Mouse (Mus musculus) liver, embryonic 11.5 days (tissue): ENCODE data around the gene Hormad1. TPM values are rescaled to one million over a fixed set of nuclear protein-coding genes. Genes with fewer than 3 reads are reported as not detected.
"Not testable (repeated sequence)": the region's sequence is repeated elsewhere in the genome, so short reads cannot be mapped to it uniquely, and the experiment has no call there.

Experiments
- ATAC-seq: fragments of 200-750 bp; cut with Nextera tagmentation; replicated peaks from 2 replicates; pipeline ENCODE4 v1.8.0; 2017; ENCODE audit warnings: moderate number of reproducible peaks, mild to moderate bottlenecking, moderate TSS enrichment, moderate library complexity; ENCODE audit not compliant: low FRiP score
- DNase-seq: peaks from one replicate; pipeline ENCODE4 v3.0.0-alpha.2; 2017; ENCODE audit warnings: low spot score
- H3K27ac ChIP-seq: fragments of 300-500 bp; sonication (generic); 2 replicates; pipeline ENCODE4 v1.5.1; 2014; ENCODE audit warnings: mild to moderate bottlenecking, low read depth, low read length, control low read depth
- H3K27me3 ChIP-seq: fragments of 300-500 bp; sonication (generic); replicated peaks from 2 replicates; pipeline ENCODE4 v1.6.1; 2014; ENCODE audit warnings: low read length, mixed read lengths; ENCODE audit not compliant: control insufficient read depth, insufficient read depth
- H3K36me3 ChIP-seq: fragments of 300-500 bp; sonication (generic); 2 replicates; pipeline ENCODE4 v1.6.1; 2014; ENCODE audit warnings: mild to moderate bottlenecking, low read length, moderate library complexity, mixed read lengths; ENCODE audit not compliant: control insufficient read depth, insufficient read depth
- H3K4me1 ChIP-seq: fragments of 300-500 bp; sonication (generic); replicated peaks from 2 replicates; pipeline ENCODE4 v1.6.1; 2014; ENCODE audit warnings: low read length, mixed read lengths; ENCODE audit not compliant: control insufficient read depth, insufficient read depth
- H3K4me2 ChIP-seq: fragments of 300-500 bp; sonication (generic); 2 replicates; pipeline ENCODE4 v1.6.1; 2014; ENCODE audit warnings: mild to moderate bottlenecking, control low read depth, moderate library complexity
- H3K4me3 ChIP-seq: fragments of 300-500 bp; sonication (generic); 2 replicates; pipeline ENCODE4 v1.5.1; 2014; ENCODE audit warnings: low read depth, low read length, control low read depth
- H3K9ac ChIP-seq: fragments of 300-500 bp; sonication (generic); 2 replicates; pipeline ENCODE4 v1.6.1; 2014; ENCODE audit warnings: low read depth, low read length, control low read depth
- H3K9me3 ChIP-seq: fragments of 300-500 bp; sonication (generic); 2 replicates; pipeline ENCODE4 v1.6.1; 2016; ENCODE audit warnings: low read length, inconsistent platforms, mixed read lengths; ENCODE audit not compliant: control insufficient read depth
- WGBS: fragments of 180-500 bp; shearing (Covaris S2); extraction: QIAGEN DNeasy Blood & Tissue Kit; methylation state at CpG from one replicate; pipeline ENCODE4 v1.1.7; 2014; 5-methylcytosine and 5-hydroxymethylcytosine counted together
- polyA plus RNA-seq: library from polyadenylated mRNA; unstranded; fragments of >200 nt; fragmentation: Nextera tagmentation; extraction: Ambion mirVana; gene quantifications from 2 replicates; pipeline ENCODE4 v1.2.1, GENCODE M21; 2014

Hormad1 gene
- polyA plus RNA-seq, 1 experiment from 2014 or later: 0.23 TPM

DNA sequence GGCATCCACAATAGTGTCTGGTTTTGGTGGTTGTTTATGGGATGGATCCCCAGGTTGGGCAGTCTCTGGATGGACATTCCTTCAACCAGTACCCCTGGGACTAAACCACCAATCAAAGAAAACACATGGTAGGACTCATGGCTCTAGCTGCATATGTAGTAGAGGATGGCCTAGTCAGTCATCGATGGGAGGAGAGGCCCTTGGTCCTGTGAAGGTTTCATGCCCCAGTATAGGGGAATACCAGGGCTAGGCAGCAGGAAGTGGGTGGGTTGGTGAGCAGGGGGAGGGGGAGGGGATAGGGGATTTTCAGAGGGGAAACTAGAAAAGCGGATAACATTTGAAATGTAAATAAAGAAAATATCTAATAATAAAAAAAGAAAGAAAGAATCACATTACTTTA, 18.3 kb upstream of the Hormad1 start:
- not testable (repeated sequence) for ATAC-seq, H3K27me3 ChIP-seq, H3K36me3 ChIP-seq, H3K4me2 ChIP-seq, H3K4me3 ChIP-seq, DNase-seq, H3K9ac ChIP-seq, H3K27ac ChIP-seq, H3K4me1 ChIP-seq, H3K9me3 ChIP-seq
- WGBS: 53% methylated on average over 2 of the region's 2 CpGs

DNA sequence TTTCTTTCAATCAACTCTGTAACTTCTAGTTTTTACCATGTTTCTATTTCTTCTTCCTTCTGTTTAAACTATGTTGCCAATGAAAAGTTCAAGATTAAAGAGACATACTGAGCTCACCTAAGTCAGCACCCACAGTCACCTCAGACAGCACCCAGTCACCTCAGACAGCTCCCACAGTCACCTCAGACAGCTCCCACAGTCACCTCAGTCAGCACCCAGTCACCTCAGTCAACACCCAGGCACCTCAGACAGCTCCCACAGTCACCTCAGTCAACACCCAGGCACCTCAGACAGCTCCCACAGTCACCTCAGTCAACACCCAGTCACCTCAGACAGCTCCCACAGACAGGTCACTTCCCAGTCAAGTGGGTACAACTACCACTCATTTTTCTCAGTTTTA, 17.3 kb upstream of the Hormad1 start:
- Histone ChIP-seq H3K27me3 (no peaks in the 10 kb centered on the region), H3K27ac (no peak overlapping the region), H3K4me1 (no peaks in the 10 kb centered on the region), H3K36me3 (no peaks in the 10 kb centered on the region), H3K4me2 (no peak overlapping the region), H3K9ac (no peak overlapping the region), H3K9me3 (no peaks in the 10 kb centered on the region), H3K4me3 (no peak overlapping the region)
- no peak for ATAC-seq
- no peak for DNase-seq

DNA sequence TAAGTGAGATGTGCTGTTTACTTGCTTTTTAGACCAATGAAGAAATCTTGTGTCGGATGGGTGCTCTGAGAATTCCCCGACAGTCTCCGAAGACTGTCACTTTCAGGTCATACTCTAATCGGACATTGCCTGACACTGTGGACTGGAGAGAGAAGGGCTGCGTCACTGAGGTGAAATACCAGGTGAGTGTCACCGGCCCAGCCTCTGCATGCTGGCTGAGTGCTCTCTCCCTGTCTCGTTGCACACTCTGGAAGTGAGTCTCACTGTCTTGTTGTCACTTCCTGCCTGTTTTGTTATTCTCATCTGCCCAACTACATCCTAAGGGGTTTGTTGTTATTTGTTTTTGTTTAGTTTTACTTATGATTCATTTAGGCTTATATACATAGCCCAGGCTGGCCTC, 16.5 kb upstream of the Hormad1 start:
- Histone ChIP-seq H3K4me1 (no peaks in the 10 kb centered on the region), H3K36me3 (no peaks in the 10 kb centered on the region), H3K9ac (no peak overlapping the region), H3K27ac (no peak overlapping the region), H3K27me3 (no peaks in the 10 kb centered on the region), H3K4me3 (no peak overlapping the region), H3K9me3 (no peaks in the 10 kb centered on the region), H3K4me2 (no peak overlapping the region)
- ATAC-seq (no peak), DNase-seq (no peak)
- whole genome bisulfite sequencing: 72% methylated on average over 7 of the region's 7 CpGs

DNA sequence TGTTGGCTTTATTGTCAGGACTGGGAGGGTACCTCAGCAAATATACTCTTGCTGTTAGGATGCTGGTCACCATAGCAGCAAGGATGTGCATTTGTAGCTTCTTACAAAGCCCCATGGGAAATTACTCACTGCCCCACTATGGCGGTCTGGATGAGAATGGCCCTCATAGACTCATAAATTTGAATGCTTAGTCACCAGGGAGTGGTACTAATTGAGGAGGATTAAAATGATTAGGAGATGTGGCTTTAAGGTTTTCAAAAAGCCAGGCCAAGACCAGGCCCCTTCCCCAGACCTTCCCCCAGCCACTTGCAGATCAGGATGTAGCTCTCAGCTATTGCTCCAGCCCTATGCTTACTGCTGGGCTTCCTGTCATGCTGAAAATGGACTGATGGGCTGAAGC, 9.3 kb upstream of the Hormad1 start:
- ATAC-seq (no peak), DNase-seq (no peak)
- no peak overlapping the region for H3K4me2 ChIP-seq
- H3K9ac ChIP-seq: no peak overlapping the region
- H3K4me3 ChIP-seq: no peak overlapping the region
- no peaks in the 10 kb centered on the region for H3K27me3 ChIP-seq
- WGBS: 88% methylated on average over 1 of the region's 1 CpGs
- H3K36me3 ChIP-seq: no peaks in the 10 kb centered on the region
- no peaks in the 10 kb centered on the region for H3K4me1 ChIP-seq
- H3K9me3 ChIP-seq: no peaks in the 10 kb centered on the region
- no peak overlapping the region for H3K27ac ChIP-seq

DNA sequence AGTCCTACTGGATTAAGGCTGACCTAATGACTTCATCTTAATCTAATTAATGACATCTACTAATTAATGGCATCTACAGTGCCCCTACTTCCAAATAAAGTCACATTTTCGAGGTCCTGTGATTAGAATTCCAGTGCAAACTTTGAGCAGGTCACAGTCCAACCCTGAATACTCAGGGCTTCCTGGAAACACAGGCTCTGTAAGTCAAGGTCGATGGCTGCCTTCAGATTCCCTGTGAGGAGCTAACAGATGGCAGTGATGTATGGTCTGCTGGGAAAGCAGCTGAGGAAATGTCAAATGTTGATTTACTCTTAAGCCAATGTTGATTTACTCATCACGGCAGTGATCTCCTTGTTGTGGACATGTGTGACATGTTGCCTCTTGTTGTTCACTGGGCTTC, 5.5 kb upstream of the Hormad1 start:
- ATAC-seq: no peak
- no peak overlapping the region for H3K9ac ChIP-seq
- H3K27me3 ChIP-seq: no peaks in the 10 kb centered on the region
- H3K4me3 ChIP-seq: no peak overlapping the region
- H3K27ac ChIP-seq: no peak overlapping the region
- no peaks in the 10 kb centered on the region for H3K9me3 ChIP-seq
- no peaks in the 10 kb centered on the region for H3K36me3 ChIP-seq
- H3K4me1 ChIP-seq: no peaks in the 10 kb centered on the region
- DNase-seq: no peak
- 53% methylated on average over 3 of the region's 3 CpGs for WGBS
- H3K4me2 ChIP-seq: no peak overlapping the region

DNA sequence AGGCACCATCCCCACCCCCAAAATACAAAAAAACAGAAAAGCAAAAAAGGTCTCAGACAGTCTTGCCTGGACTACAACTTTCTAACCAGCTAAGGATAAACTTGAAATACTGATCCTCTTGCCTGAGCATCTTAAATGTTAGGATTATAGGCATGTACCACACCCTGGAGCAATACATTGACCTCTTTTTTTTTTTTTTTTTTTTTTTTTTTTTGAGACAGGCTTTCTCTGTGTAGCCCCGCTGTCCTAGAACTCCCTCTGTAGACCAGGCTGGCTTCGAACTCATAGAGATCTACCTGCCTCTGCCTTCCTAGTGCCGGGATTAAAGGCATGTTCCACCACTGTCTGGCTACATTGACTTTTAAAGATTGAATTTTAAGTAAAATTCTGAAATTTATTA, 1.3 kb downstream of the Hormad1 start:
- WGBS: 87% methylated on average over 3 of the region's 3 CpGs
- DNase-seq: no peak
- no peaks in the 10 kb centered on the region for H3K4me1 ChIP-seq

DNA sequence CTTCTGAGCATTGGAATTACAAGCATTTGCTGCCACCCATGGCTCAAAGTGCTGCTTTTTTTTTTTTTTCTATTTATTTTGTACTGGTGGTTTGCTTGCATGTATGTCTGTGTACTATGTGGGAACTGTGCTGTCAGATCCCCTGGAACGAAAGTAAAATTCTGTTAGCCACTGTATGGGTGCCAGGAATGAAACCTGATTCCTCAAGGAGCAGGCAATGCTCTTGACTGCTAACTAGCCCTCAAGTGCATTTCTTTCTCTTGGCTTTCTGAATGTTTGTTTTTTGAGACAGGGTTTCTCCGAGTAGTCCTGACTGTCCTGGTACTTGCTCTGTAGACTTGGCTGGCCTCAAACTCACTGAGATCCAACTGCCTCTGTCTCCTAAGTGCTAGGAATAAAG, 2.3 kb downstream of the Hormad1 start:
- WGBS: 78% methylated on average over 2 of the region's 2 CpGs
- no peak for DNase-seq
- Histone ChIP-seq H3K4me2 (no peak overlapping the region), H3K27ac (no peak overlapping the region), H3K9me3 (no peaks in the 10 kb centered on the region), H3K4me1 (no peaks in the 10 kb centered on the region), H3K36me3 (no peaks in the 10 kb centered on the region), H3K27me3 (no peaks in the 10 kb centered on the region), H3K4me3 (no peak overlapping the region), H3K9ac (no peak overlapping the region)
- no peak for ATAC-seq

More for the DNA sequence above, 1.3 kb downstream of the Hormad1 start:
- Histone ChIP-seq H3K4me2 (no peak overlapping the region), H3K9ac (no peak overlapping the region), H3K27ac (no peak overlapping the region), H3K27me3 (no peaks in the 10 kb centered on the region), H3K36me3 (no peaks in the 10 kb centered on the region), H3K9me3 (no peaks in the 10 kb centered on the region), H3K4me3 (no peak overlapping the region)
- ATAC-seq: no peak

DNA sequence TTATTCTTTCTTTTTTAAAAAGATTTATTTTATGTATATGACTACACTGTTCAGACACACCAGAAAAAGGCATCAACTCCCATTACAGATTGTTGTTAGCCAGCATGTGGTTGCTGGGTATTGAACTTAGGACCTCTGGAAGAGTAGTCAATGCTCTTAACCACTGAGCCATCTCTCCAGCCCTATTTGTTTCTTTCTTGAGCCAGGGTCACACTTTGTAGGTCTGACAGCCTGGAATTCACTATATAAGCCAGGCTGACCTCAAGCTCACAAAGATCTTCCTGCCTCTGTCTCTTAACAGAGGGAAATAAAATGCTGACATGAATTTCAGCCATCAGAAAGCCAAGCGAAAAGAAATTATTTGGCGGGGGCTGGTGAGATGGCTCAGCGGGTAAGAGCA, 10.1 kb downstream of the Hormad1 start:
- H3K27ac ChIP-seq: no peak overlapping the region
- no peak overlapping the region for H3K4me3 ChIP-seq
- no peaks in the 10 kb centered on the region for H3K4me1 ChIP-seq
- H3K36me3 ChIP-seq: no peaks in the 10 kb centered on the region
- no peak overlapping the region for H3K4me2 ChIP-seq
- DNase-seq: no peak
- WGBS: 84% methylated on average over 3 of the region's 3 CpGs
- no peak for ATAC-seq
- no peaks in the 10 kb centered on the region for H3K9me3 ChIP-seq
- no peak overlapping the region for H3K9ac ChIP-seq
- no peaks in the 10 kb centered on the region for H3K27me3 ChIP-seq

DNA sequence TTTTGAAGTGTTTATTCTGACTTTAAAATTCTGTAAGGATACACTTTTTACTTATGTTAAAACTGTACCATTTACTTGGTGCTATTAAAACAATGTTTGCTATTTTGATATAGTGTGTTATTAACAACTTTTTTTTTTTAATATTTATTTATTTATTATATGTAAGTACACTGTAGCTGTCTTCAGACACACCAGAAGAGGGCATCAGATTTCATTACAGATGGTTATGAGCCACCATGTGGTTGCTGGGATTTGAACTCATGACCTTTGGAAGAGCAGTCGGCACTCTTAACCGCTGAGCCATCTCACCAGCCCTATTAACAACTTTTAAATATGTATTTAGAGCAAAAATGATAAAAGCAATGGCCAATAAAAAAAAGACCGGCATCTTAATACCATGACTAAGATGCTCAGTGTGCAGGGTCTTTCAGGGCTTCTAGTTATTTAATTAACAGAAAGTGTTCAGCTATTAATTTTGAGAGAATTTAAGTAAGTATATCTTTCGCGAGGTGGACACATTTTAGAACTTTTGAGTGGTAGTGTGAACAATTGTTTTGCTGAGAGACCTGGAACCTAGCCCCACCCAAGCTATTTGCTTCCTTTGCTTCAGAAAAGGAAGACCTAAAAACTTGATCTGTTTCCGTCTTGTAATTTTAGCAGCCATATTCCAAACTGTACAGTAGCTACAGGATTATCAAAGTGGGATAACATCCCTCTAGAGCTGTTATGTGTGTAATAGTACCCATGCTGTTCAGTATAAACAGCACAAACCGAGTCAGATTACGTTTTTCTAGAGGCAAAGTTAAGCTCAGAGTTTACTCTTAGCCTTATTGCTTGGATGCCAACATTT, 28.5 kb downstream of the Hormad1 start:
- DNase-seq: no peak
- H3K27me3 ChIP-seq: no peaks in the 10 kb centered on the region
- peak; percentile 29 for ATAC-seq

More for the DNA sequence above, 28.5 kb downstream of the Hormad1 start:
- peak overlapping the region; percentile 72; the same call in 1 of the 2 replicates for H3K27ac ChIP-seq
- H3K4me2 ChIP-seq: peak overlapping the region; percentile 76
- no peaks in the 10 kb centered on the region for H3K9me3 ChIP-seq
- H3K4me3 ChIP-seq: peak overlapping the region; percentile 69
- peak overlapping the region; percentile 51; the same call in 1 of the 2 replicates for H3K9ac ChIP-seq
- H3K36me3 ChIP-seq: peaks cover 7% of the 10 kb centered on the region
- WGBS: 52% methylated on average over 8 of the region's 8 CpGs
- H3K4me1 ChIP-seq: no peaks in the 10 kb centered on the region; the same call in 1 of the 2 replicates
